Mouse (Mus musculus) mouse trophoblast stem cell (cell line): ENCODE results near the gene A3galt2.

Source experiments
- in situ Hi-C, 2 experiments: fragments of 300-500 bp; cut with MseI, MboI; formaldehyde crosslinking; loops; 2 replicates in 1 of 2; 3 replicates in 1 of 2; pipeline ENCODE4 v1.15.1; 2025

Gene A3galt2

GRCm38 (mm10) chr4:128755064-128755463 lies at the start of gene A3galt2:
A3galt2 (plus strand) TSS chr4:128755364.
- in situ Hi-C loops: no loop called here

DNA sequence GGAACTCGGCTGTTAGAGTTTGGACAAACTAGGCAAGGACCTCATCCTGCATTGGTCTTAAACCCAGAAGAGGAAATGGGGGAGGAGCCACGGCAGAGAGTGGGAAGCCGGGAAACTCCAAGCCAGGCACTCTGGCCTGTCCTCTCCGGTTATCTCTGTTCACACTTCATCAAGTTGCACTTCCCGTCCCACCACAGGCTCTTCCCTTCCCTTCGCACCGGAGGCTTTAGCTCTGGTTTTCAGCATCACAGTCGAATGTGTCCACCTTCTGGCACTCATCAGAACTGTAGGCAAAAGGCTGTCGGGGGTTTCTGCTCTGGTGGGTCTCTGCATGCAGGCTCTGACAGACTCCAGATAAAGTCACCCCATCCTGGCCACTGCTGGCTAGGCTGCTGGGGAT lies 48.5 kb upstream of the A3galt2 start:
- in situ Hi-C loops: loop anchor here (5.0 kb wide), 1 partner anchor 94 kb away; the partner anchor contains the start of gene Zscan20 (in 2 of the 2)

DNA sequence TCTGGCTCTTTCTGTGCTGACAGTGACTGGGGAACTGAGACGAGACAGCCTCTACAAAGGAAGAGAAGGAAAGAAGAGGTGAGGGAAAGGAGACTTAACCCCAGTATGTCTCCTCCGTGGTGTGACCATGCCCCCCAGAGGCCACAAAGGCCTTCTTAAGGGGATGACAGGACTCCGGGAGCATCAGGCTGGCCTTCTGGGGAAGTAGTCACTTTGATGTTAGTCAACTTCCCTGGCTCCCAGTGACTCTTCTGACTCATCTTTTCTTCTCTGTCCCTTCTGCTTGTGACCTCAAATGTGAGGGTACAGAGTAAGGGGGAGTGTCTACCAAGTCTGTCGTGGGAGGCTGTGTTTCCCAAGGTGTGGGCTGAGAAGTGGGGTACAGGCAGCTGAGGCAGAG lies 47.8 kb upstream of the A3galt2 start:
- in situ Hi-C loops: loop anchor here (5.0 kb wide), 1 partner anchor 95 kb away; the partner anchor contains the start of gene Zscan20 (in 2 of the 2)

GRCm38 (mm10) chr4:128709061-128709780 lies 45.9 kb upstream of the A3galt2 start:
- in situ Hi-C loops: loop anchor here (5.0 kb wide), 1 partner anchor 97 kb away; the partner anchor contains the start of gene Zscan20 (in 2 of the 2)

DNA sequence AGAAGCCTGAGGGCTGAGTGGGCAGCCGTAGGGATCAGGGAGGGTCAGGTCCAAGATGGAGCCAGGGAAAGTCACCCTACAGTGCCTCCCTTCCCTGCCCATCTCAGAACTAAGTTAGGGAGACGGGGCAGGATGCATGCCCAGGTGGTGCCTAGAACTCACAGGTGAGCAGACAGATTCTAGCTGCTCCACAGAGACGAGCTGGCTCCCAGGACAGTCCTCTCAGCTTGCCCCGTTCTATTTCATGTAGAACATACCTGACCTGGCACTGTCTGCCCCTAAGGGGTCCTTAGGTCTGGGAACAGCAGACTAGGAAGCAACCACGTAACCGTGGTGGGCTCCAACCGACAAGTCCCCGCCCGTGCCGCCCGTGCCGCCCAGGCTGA lies 45.4 kb upstream of the A3galt2 start:
- in situ Hi-C loops: loop anchor here (5.0 to 10.0 kb wide), 3 partner anchors 63 to 145 kb away; partner anchors contain the start of gene Zscan20 (in 2 of the 2)

- in situ Hi-C loops: loop anchor here (5.0 to 10.0 kb wide), 2 partner anchors 62 to 145 kb away; no protein-coding TSS in a partner anchor
Measured at GRCm38 (mm10) chr4:128710286-128710685, 44.9 kb upstream of the A3galt2 start.

DNA sequence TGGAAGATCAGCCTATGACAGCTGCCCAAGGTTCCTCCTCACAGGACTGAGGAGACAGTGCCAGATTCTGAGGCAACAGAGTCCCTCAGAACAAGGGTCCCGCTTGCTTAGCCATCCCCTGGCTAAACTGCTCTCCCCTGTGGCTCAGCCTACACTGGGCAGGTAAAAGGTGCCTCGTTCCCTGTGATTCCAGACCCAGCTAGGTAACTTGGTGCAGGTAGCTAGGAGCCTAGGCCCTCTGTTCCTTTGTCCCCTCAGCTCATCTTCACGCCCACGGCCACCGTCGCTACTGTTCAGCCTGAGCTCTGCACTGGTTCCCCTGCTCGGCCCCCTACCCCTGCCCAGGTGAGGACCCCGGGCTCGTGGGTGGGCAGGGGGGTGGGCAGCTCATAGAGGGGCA lies 44.4 kb upstream of the A3galt2 start:
- in situ Hi-C loops: loop anchor here (5.0 to 10.0 kb wide), 2 partner anchors 62 to 144 kb away; no protein-coding TSS in a partner anchor

- in situ Hi-C loops: loop anchor here (5.0 to 10.0 kb wide), 2 partner anchors 61 to 143 kb away; no protein-coding TSS in a partner anchor
Measured at GRCm38 (mm10) chr4:128711455-128712135, 43.6 kb upstream of the A3galt2 start.

- in situ Hi-C loops: loop anchor here (5.0 to 10.0 kb wide), 2 partner anchors 60 to 143 kb away; no protein-coding TSS in a partner anchor
Measured at GRCm38 (mm10) chr4:128712136-128712655, 43.0 kb upstream of the A3galt2 start.

DNA sequence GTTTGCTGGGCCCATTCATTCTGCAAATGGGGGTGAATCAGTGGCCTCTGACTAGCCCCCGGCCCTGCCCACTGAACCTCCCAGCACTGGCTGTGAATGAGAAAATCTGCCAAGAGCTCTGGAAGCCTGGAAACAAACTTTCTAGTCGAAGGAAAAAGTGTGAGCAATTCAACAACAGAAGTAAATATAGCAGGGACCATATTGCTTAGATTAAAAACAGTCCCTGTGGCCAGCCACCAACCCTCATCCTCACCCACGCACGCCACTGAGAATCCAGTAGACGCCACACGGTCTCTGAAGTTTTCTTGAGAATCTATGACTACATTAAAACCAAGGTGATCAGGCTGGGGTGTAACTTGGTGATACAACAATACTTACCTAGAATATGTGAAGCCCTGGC lies 42.2 kb upstream of the A3galt2 start:
- in situ Hi-C loops: loop anchor here (5.0 to 10.0 kb wide), 2 partner anchors 59 to 142 kb away; no protein-coding TSS in a partner anchor

- in situ Hi-C loops: loop anchor here in 1 of 2 experiments (10.0 kb wide), 1 partner anchor 139 kb away; no protein-coding TSS in a partner anchor
Measured at GRCm38 (mm10) chr4:128715241-128716204, 39.6 kb upstream of the A3galt2 start.

- in situ Hi-C loops: loop anchor here in 1 of 2 experiments (10.0 kb wide), 1 partner anchor 139 kb away; no protein-coding TSS in a partner anchor
Measured at GRCm38 (mm10) chr4:128716279-128716678, 38.9 kb upstream of the A3galt2 start.

GRCm38 (mm10) chr4:128716731-128717130 lies 38.4 kb upstream of the A3galt2 start:
- in situ Hi-C loops: loop anchor here in 1 of 2 experiments (10.0 kb wide), 1 partner anchor 138 kb away; no protein-coding TSS in a partner anchor

DNA sequence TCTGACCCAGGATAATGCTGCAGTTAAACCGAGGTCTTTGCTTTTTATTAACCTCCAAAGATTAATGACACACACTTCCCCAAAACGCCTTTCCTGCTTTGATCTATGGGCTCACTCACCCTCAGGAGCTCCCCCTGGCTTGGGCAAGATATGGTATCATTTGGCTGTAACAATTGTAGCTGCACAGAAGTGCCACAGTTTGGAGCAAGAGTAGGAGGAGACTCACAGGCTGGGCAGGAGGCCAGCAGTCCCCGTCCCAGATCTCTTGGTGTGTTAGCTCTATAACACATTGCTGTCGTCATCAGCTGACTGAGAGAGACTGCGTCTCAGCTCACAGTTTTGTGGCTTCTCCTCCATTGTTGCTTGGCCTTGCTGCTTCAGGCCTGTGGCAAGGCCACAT lies 35.1 kb upstream of the A3galt2 start:
- in situ Hi-C loops: no loop called here

GRCm38 (mm10) chr4:128721061-128721648 lies 34.0 kb upstream of the A3galt2 start:
- in situ Hi-C loops: no loop called here

DNA sequence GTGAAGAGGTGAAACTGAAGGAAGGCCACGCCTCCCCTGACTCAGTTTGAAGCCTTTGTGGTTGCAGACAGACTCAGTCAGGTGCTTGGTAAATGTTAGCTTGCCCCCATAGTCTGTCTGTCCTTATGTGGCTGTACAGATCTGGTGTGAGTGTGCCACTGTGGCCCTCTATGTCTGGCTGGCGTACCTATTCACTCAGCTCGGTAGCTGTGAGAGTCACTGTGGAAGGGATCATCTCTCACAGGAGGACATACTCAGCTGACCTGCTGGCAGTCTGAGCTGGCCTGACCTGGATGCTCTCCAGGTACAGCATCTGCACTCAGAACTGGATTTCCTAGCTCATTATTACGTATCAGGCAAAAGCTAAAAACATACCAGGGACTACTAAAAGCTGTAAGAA lies 33.4 kb upstream of the A3galt2 start:
- in situ Hi-C loops: no loop called here

DNA sequence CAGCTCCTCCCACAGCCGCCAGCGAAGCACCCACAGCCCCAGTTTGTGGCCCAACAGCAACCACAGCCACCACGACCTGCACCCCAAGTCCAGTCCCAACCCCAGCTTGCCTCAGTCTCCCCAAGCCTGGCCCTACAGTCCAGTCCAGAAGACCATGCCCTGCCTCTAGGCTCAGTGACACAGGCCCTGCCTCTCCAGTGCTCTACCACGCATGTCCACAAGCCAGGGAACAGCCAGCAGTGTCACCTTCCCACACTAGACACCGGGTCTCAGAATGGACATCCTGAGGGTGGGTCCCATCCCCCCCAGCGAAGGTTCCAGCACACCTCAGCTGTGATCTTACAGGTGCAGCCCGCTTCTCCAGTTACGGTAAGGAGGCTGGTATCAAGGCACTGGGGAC lies 32.2 kb upstream of the A3galt2 start:
- in situ Hi-C loops: no loop called here

DNA sequence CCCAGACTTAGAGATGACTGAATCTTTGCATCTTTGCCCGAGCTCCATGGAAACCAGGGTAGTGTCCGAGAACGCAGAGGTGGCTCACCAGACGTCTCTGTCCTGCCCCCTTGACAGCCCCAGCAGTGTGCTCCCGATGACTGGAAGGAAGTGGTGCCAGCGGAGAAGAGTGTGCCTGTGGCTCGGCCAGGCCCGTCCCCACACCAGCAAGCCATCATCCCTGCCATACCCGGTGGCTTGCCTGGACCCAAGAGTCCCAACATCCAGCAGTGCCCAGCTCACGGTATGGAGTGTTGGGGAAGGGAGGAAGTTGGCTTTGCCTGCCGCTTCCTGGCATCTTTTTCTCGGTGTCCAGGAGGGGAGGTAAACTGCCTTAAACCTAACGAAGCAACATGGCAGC lies 31.7 kb upstream of the A3galt2 start:
- in situ Hi-C loops: no loop called here

GRCm38 (mm10) chr4:128724059-128724458 lies 31.1 kb upstream of the A3galt2 start:
- in situ Hi-C loops: no loop called here

DNA sequence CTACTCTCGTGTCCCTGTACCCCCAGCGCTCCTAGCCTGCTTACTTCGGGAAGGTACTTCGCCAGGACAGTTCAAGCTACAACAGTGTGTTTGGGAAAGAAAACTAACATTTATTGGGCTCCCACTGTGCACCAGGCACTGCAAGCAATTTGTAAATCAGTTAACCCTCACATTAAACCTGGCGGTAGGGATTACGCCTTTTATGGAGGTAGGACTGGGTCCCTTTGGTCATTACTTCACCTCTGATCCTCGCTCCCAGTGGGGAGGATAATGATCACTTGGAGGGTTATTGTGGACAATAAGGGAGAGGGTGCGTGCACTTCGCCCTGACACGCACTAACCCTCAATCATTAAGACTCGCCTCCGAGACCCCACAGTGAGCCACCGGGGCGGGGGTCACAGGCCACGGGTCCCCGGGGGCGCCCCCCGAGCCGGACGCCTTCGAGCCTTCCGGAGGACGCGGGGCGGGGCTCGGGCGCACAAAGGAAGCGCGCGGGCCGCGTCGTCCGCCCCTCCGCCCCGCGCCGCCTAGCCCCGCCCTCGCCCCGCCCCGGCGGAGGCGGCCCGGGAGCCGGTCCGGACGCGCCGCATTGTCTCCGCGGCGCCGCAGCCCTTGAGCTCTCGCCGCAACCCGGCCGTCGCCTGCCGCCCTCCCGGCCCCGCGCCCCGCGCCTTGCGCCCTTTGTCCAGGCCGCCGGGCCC lies 28.0 kb upstream of the A3galt2 start:
- in situ Hi-C loops: no loop called here
